Mouse (Mus musculus): ENCODE results near the gene Car10. TPM values are rescaled to one million over a fixed set of nuclear protein-coding genes. Genes with fewer than 3 reads are reported as not detected.

Gene Car10
- polyA plus RNA-seq, 1 experiment from 2014 or later: 0.27 TPM

- Histone ChIP-seq H3K36me3 (ENCODE audit: control insufficient read depth, insufficient read depth, low read length) (no peaks in the 10 kb centered on the region), H3K9ac (ENCODE audit: low read length) (no peak overlapping the region), H3K4me1 (replicated peaks; ENCODE audit: control insufficient read depth, insufficient read depth, low read length) (peaks cover 3% of the 10 kb centered on the region; the same call in 1 of the 2 replicates), H3K27me3 (replicated peaks; ENCODE audit: control insufficient read depth, insufficient read depth, low read length) (no peaks in the 10 kb centered on the region), H3K27ac (ENCODE audit: low read depth) (no peak overlapping the region), H3K4me2 (ENCODE audit: low read length) (no peak overlapping the region), H3K4me3 (ENCODE audit: low read depth, low read length) (no peak overlapping the region), H3K9me3 (ENCODE audit: control insufficient read depth, low read length) (no peaks in the 10 kb centered on the region)
- DNase-seq (ENCODE audit: low spot score) (no peak), ATAC-seq (replicated peaks; ENCODE audit: low FRiP score, low TSS enrichment, low read depth) (no peak)
- WGBS: 55% methylated on average over 2 of the region's 2 CpGs
Measured at GRCm38 (mm10) chr11:93436892-93437291, 339.1 kb downstream of the Car10 start.

DNA sequence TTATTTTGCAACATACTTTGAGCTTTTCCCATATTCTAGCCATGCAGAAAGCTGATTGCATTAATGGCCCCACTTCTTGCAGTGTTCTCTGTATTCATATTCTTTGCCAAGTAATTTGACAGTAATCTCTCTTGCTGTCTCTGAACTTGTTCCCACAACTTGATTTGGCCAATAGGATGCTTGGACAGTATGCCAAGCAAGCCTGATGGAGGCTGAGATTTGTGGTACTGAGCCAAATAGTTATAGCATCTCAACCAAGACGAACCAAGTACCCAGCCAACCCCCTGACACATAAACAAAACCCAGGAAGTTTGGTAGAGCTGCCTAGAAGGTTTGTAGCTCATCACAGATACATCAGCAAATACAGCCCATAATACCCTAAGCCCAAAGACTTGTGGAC is 342.6 kb downstream of the Car10 start:
- WGBS: 59% methylated on average over 1 of the region's 1 CpGs
- no peak overlapping the region for H3K27ac ChIP-seq (ENCODE audit: low read depth)
- no peak for ATAC-seq (replicated peaks; ENCODE audit: low FRiP score, low TSS enrichment, low read depth)

DNA sequence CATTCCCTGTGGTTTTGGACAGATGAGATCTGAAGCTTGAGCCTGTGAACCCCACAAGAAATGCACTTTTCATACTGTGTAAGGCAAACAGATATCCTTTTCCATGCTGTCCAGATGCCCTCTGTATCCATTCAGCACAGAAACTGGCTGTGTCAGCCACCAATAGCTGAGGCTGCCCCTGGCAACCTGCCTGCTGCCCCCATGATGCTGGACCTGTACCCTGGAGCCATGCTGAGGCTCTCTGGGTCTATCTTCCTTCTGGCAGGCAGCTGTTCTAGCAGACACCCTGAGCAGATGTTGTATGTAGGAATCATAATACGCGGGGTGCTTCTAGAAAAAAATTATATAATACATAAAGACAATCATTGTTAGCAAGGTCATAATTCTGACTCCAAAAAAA is 345.9 kb downstream of the Car10 start:
- ATAC-seq (replicated peaks; ENCODE audit: low FRiP score, low TSS enrichment, low read depth): no peak
- Histone ChIP-seq H3K27ac (ENCODE audit: low read depth) (no peak overlapping the region), H3K4me3 (ENCODE audit: low read depth, low read length) (no peak overlapping the region), H3K27me3 (replicated peaks; ENCODE audit: control insufficient read depth, insufficient read depth, low read length) (no peaks in the 10 kb centered on the region), H3K9ac (ENCODE audit: low read length) (no peak overlapping the region), H3K4me1 (replicated peaks; ENCODE audit: control insufficient read depth, insufficient read depth, low read length) (no peaks in the 10 kb centered on the region), H3K36me3 (ENCODE audit: control insufficient read depth, insufficient read depth, low read length) (no peaks in the 10 kb centered on the region), H3K9me3 (ENCODE audit: control insufficient read depth, low read length) (no peaks in the 10 kb centered on the region), H3K4me2 (ENCODE audit: low read length) (no peak overlapping the region)
- no peak for DNase-seq (ENCODE audit: low spot score)
- 82% methylated on average over 2 of the region's 2 CpGs for WGBS

More for the DNA sequence above, 342.6 kb downstream of the Car10 start:
- Histone ChIP-seq H3K27me3 (replicated peaks; ENCODE audit: control insufficient read depth, insufficient read depth, low read length) (no peaks in the 10 kb centered on the region), H3K36me3 (ENCODE audit: control insufficient read depth, insufficient read depth, low read length) (no peaks in the 10 kb centered on the region), H3K4me3 (ENCODE audit: low read depth, low read length) (no peak overlapping the region), H3K4me1 (replicated peaks; ENCODE audit: control insufficient read depth, insufficient read depth, low read length) (peaks cover 1% of the 10 kb centered on the region; the same call in 1 of the 2 replicates), H3K9ac (ENCODE audit: low read length) (no peak overlapping the region), H3K9me3 (ENCODE audit: control insufficient read depth, low read length) (no peaks in the 10 kb centered on the region), H3K4me2 (ENCODE audit: low read length) (no peak overlapping the region)
- DNase-seq (ENCODE audit: low spot score): no peak

DNA sequence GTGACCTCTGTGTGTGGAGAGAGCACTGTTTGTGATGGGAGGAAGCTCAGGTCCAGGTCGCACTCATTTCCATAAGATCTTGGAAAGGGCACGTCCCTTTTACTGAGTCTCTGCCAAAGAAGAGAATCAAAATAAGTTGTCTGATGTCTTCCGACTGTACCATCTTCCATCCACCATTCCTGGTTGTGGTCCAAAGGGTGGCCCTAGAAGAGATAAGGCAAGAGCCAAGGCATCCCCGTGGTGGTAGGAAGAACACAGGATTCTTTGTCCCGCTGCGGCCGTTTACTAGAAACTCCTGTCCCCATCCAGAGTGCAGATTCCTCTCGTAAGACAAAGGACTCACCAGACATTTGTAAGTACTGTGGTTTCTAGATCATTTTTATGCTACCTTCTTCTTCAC is 346.9 kb downstream of the Car10 start:
- 87% methylated on average over 8 of the region's 8 CpGs for WGBS
- Histone ChIP-seq H3K4me3 (ENCODE audit: low read depth, low read length) (no peak overlapping the region), H3K27ac (ENCODE audit: low read depth) (no peak overlapping the region), H3K9ac (ENCODE audit: low read length) (no peak overlapping the region), H3K27me3 (replicated peaks; ENCODE audit: control insufficient read depth, insufficient read depth, low read length) (no peaks in the 10 kb centered on the region), H3K4me2 (ENCODE audit: low read length) (no peak overlapping the region), H3K9me3 (ENCODE audit: control insufficient read depth, low read length) (no peaks in the 10 kb centered on the region), H3K4me1 (replicated peaks; ENCODE audit: control insufficient read depth, insufficient read depth, low read length) (no peaks in the 10 kb centered on the region), H3K36me3 (ENCODE audit: control insufficient read depth, insufficient read depth, low read length) (no peaks in the 10 kb centered on the region)
- no peak for DNase-seq (ENCODE audit: low spot score)
- no peak for ATAC-seq (replicated peaks; ENCODE audit: low FRiP score, low TSS enrichment, low read depth)

GRCm38 (mm10) chr11:93447566-93447965 is 349.7 kb downstream of the Car10 start:
- H3K4me1 ChIP-seq (replicated peaks; ENCODE audit: control insufficient read depth, insufficient read depth, low read length): no peaks in the 10 kb centered on the region; the same call in 1 of the 2 replicates
- no peaks in the 10 kb centered on the region for H3K36me3 ChIP-seq (ENCODE audit: control insufficient read depth, insufficient read depth, low read length)
- H3K27ac ChIP-seq (ENCODE audit: low read depth): no peak overlapping the region
- WGBS: 44% methylated on average over 3 of the region's 3 CpGs
- DNase-seq (ENCODE audit: low spot score): no peak
- H3K9me3 ChIP-seq (ENCODE audit: control insufficient read depth, low read length): no peaks in the 10 kb centered on the region
- no peak overlapping the region for H3K4me2 ChIP-seq (ENCODE audit: low read length)
- H3K27me3 ChIP-seq (replicated peaks; ENCODE audit: control insufficient read depth, insufficient read depth, low read length): no peaks in the 10 kb centered on the region
- ATAC-seq (replicated peaks; ENCODE audit: low FRiP score, low TSS enrichment, low read depth): no peak
- H3K4me3 ChIP-seq (ENCODE audit: low read depth, low read length): no peak overlapping the region
- no peak overlapping the region for H3K9ac ChIP-seq (ENCODE audit: low read length)

- Histone ChIP-seq H3K9ac (ENCODE audit: low read length) (no peak overlapping the region), H3K4me1 (replicated peaks; ENCODE audit: control insufficient read depth, insufficient read depth, low read length) (no peaks in the 10 kb centered on the region; the same call in 1 of the 2 replicates), H3K27ac (ENCODE audit: low read depth) (no peak overlapping the region), H3K27me3 (replicated peaks; ENCODE audit: control insufficient read depth, insufficient read depth, low read length) (no peaks in the 10 kb centered on the region), H3K4me2 (ENCODE audit: low read length) (no peak overlapping the region), H3K9me3 (ENCODE audit: control insufficient read depth, low read length) (no peaks in the 10 kb centered on the region), H3K36me3 (ENCODE audit: control insufficient read depth, insufficient read depth, low read length) (no peaks in the 10 kb centered on the region), H3K4me3 (ENCODE audit: low read depth, low read length) (no peak overlapping the region)
- 80% methylated on average over 12 of the region's 12 CpGs for WGBS
- ATAC-seq (replicated peaks; ENCODE audit: low FRiP score, low TSS enrichment, low read depth) (no peak), DNase-seq (ENCODE audit: low spot score) (no peak)
Measured at GRCm38 (mm10) chr11:93448290-93449256, 350.7 kb downstream of the Car10 start.

DNA sequence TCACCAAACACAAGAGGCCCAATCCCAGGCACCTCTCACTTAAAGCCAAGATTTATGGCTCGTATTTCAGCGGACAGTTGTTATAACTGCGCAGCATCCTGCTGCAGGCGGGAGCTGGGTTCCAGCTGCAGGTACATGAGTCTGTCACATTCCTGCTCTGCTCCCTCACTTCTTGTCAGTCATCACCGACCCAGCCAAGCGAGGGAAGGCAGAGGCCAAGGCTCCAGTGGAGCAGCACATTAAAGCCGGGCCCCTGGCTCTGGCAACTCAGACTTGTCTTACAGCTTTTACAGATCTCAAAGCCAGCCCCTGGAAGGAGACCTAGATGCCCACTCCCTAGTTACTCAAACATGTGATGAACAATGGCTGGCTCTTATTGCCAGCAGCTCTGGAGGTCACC is 352.7 kb downstream of the Car10 start:
- Histone ChIP-seq H3K4me1 (replicated peaks; ENCODE audit: control insufficient read depth, insufficient read depth, low read length) (no peaks in the 10 kb centered on the region; the same call in 1 of the 2 replicates), H3K9ac (ENCODE audit: low read length) (no peak overlapping the region), H3K36me3 (ENCODE audit: control insufficient read depth, insufficient read depth, low read length) (no peaks in the 10 kb centered on the region), H3K4me3 (ENCODE audit: low read depth, low read length) (no peak overlapping the region), H3K4me2 (ENCODE audit: low read length) (no peak overlapping the region), H3K27me3 (replicated peaks; ENCODE audit: control insufficient read depth, insufficient read depth, low read length) (no peaks in the 10 kb centered on the region), H3K9me3 (ENCODE audit: control insufficient read depth, low read length) (no peaks in the 10 kb centered on the region), H3K27ac (ENCODE audit: low read depth) (no peak overlapping the region)
- ATAC-seq (replicated peaks; ENCODE audit: low FRiP score, low TSS enrichment, low read depth): no peak
- DNase-seq (ENCODE audit: low spot score): no peak
- 36% methylated on average over 7 of the region's 7 CpGs for WGBS

- H3K4me3 ChIP-seq (ENCODE audit: low read depth, low read length): no peak overlapping the region
- no peaks in the 10 kb centered on the region for H3K9me3 ChIP-seq (ENCODE audit: control insufficient read depth, low read length)
- H3K9ac ChIP-seq (ENCODE audit: low read length): no peak overlapping the region
- no peaks in the 10 kb centered on the region for H3K4me1 ChIP-seq (replicated peaks; ENCODE audit: control insufficient read depth, insufficient read depth, low read length)
- 82% methylated on average over 4 of the region's 4 CpGs for WGBS
- H3K27ac ChIP-seq (ENCODE audit: low read depth): no peak overlapping the region
- ATAC-seq (replicated peaks; ENCODE audit: low FRiP score, low TSS enrichment, low read depth) (no peak), DNase-seq (ENCODE audit: low spot score) (no peak)
- H3K4me2 ChIP-seq (ENCODE audit: low read length): no peak overlapping the region
- no peaks in the 10 kb centered on the region for H3K27me3 ChIP-seq (replicated peaks; ENCODE audit: control insufficient read depth, insufficient read depth, low read length)
- H3K36me3 ChIP-seq (ENCODE audit: control insufficient read depth, insufficient read depth, low read length): no peaks in the 10 kb centered on the region
Measured at GRCm38 (mm10) chr11:93466221-93466620, 368.4 kb downstream of the Car10 start.

DNA sequence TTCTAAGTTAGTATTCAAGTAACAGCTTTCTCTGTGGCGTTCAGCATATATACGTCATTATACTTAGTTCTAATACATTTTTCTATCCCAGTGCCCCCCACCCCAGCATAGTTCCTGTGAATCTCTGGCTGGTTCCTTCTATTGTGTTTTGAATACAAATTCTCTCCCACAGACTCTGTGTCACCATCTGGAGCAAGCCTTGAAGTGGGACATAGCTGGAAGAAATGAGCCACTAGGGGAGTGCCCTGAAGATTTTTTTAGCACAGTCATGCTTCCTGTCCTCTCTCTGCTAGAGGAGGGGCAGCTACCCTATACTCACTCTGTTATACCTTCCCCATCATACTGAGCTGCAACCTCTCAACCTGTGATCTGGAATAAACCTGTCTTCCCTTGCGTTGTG is 369.9 kb downstream of the Car10 start:
- H3K4me2 ChIP-seq (ENCODE audit: low read length): no peak overlapping the region
- H3K9me3 ChIP-seq (ENCODE audit: control insufficient read depth, low read length): no peaks in the 10 kb centered on the region
- no peak for ATAC-seq (replicated peaks; ENCODE audit: low FRiP score, low TSS enrichment, low read depth)
- H3K4me3 ChIP-seq (ENCODE audit: low read depth, low read length): no peak overlapping the region
- WGBS: 89% methylated on average over 3 of the region's 3 CpGs
- no peak overlapping the region for H3K27ac ChIP-seq (ENCODE audit: low read depth)
- H3K27me3 ChIP-seq (replicated peaks; ENCODE audit: control insufficient read depth, insufficient read depth, low read length): no peaks in the 10 kb centered on the region
- H3K9ac ChIP-seq (ENCODE audit: low read length): no peak overlapping the region
- H3K4me1 ChIP-seq (replicated peaks; ENCODE audit: control insufficient read depth, insufficient read depth, low read length): no peaks in the 10 kb centered on the region
- DNase-seq (ENCODE audit: low spot score): no peak
- H3K36me3 ChIP-seq (ENCODE audit: control insufficient read depth, insufficient read depth, low read length): no peaks in the 10 kb centered on the region
